Mouse (Mus musculus): ENCODE measurements around the gene Ppp1r26.

DNA sequence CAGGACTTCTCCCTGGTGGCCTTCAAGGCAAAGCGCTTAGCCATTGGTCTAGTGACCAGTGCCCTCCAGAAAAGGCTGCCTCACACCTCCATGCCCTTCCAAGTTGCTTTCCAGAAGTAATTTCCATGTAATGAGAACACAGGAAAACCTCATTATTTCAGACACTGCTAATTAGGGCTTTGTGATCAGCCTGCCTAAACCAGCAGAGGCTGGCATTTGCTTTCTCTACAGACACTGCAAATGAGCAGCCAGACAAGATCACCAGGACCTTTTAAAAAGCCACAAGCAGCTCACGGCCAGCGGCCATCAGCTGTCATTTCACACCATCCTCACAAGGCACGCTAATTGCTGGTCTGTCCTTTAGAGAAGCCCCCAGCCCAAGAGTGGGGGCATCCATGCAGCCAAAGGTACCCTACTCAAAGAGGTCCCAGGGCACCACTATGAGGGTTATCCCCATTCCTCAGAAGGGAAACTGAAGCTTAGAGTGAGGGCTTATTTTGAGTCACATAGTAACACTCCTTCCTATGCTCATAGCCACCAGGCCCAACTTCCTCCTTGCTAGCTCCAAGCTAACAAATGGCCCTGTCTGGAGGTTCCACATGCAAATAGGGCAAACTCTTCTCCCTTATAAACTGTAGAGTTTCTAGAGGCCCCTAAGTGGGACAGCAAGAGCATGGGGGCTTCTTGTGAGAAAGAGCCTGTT, 49.0 kb upstream of the Ppp1r26 start:
- TF ChIP-seq CTCF (conservative IDR thresholded peaks at IDR 0.05; ENCODE audit: low read length) (no peak), POU5F1 (IDR thresholded peaks at IDR 0.05; ENCODE audit: borderline replicate concordance, low read length) (no peak)
